Mouse (Mus musculus) hindbrain, embryonic 10.5 days (tissue): ENCODE measurements around the gene Rps2. TPM values are rescaled to one million over a fixed set of nuclear protein-coding genes. Genes with fewer than 3 reads are reported as not detected.
A peak's percentile ranks its signal among the peaks of the same experiment; 100 is the strongest.

Experiments used
- DNase-seq: peaks from one replicate; pipeline ENCODE4 v3.0.0-alpha.2; 2017; ENCODE audit warnings: low spot score
- H3K27ac ChIP-seq: fragments of 300-500 bp; sonication (generic); 2 replicates; pipeline ENCODE4 v1.5.1; 2016; ENCODE audit warnings: mild to moderate bottlenecking, moderate library complexity
- H3K27me3 ChIP-seq: fragments of 300-500 bp; sonication (generic); 2 replicates; pipeline ENCODE4 v1.6.1; 2016; ENCODE audit warnings: mild to moderate bottlenecking; ENCODE audit not compliant: poor library complexity, insufficient read depth, severe bottlenecking
- H3K36me3 ChIP-seq: fragments of 300-500 bp; sonication (generic); 2 replicates; pipeline ENCODE4 v1.6.1; 2016; ENCODE audit warnings: mild to moderate bottlenecking, moderate library complexity
- H3K4me1 ChIP-seq: fragments of 300-500 bp; sonication (generic); replicated peaks from 2 replicates; pipeline ENCODE4 v1.6.1; 2016; ENCODE audit warnings: mild to moderate bottlenecking
- H3K4me3 ChIP-seq: fragments of 300-500 bp; sonication (generic); 2 replicates; pipeline ENCODE4 v1.5.1; 2016; ENCODE audit warnings: mild to moderate bottlenecking, moderate library complexity
- H3K9me3 ChIP-seq: fragments of 300-500 bp; sonication (generic); 2 replicates; pipeline ENCODE4 v1.6.1; 2016; ENCODE audit warnings: mild to moderate bottlenecking, moderate library complexity
- WGBS: fragments of 180-500 bp; shearing (Covaris S2); methylation state at CpG from one replicate; pipeline ENCODE4 v1.1.7; 2016; 5-methylcytosine and 5-hydroxymethylcytosine counted together
- polyA plus RNA-seq: library from polyadenylated mRNA; unstranded; fragments of >200 nt; fragmentation: Nextera tagmentation; extraction: Ambion mirVana; gene quantifications from 2 replicates; pipeline ENCODE4 v1.2.1, GENCODE M21; 2016

The Rps2 gene
- polyA plus RNA-seq, 1 experiment from 2014 or later, result 1,403 TPM

DNA sequence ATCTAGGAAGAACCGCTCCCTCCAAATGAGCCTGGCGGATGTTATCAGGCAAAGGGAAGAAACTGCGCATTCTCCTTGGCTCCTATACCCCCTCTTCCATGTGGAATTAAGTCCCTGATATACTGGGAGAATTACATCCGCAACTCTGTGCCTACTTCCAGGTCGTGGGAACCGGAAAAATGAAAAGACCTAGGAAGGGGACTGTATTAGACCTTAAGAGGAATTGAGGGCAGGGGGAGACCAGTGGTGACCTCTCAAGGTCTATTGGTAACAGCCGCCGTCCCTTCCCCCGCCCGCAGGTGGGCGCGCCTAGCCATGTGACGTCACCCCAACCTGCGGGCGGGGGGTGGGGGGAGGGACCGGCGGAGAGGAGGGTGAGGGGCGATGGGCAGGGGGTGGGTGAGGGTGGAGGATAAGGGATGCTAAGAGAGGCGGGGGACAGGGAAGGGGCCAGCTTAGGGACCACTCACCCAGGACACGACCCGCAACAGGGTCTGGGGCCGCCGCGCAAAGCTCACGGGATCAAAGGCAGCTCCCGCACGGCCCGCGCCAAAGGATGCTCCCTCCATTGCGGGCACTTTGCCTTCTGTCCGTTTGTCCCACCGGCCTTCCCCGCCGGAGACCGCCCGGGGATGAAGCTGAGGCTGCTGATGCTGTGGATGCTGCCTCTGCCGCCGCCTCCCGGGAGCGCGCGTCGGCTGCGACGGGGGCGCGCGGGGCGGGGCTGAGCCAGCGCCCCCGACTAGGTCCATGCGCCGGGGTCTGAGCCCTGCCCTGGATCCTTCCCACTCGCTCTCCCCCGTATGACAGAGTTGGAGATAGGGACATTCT is 28.4 kb upstream of the Rps2 start, which contains the start of gene Syngr3:
Gene Syngr3 (minus strand): TSS at position 705 of the 831 bp plus-strand sequence.
- Histone ChIP-seq H3K27ac (peak within 1 kb of the TSS; percentile 81), H3K9me3 (no peaks in the 10 kb centered on the region), H3K36me3 (peaks cover 23% of the 10 kb centered on the region), H3K4me1 (peaks cover 36% of the 10 kb centered on the region), H3K4me3 (peak within 1 kb of the TSS; percentile 79), H3K27me3 (peaks cover 64% of the 10 kb centered on the region)
- under 1% methylated on average over 55 of the region's 55 CpGs for WGBS
- DNase-seq, result peak; percentile 33

DNA sequence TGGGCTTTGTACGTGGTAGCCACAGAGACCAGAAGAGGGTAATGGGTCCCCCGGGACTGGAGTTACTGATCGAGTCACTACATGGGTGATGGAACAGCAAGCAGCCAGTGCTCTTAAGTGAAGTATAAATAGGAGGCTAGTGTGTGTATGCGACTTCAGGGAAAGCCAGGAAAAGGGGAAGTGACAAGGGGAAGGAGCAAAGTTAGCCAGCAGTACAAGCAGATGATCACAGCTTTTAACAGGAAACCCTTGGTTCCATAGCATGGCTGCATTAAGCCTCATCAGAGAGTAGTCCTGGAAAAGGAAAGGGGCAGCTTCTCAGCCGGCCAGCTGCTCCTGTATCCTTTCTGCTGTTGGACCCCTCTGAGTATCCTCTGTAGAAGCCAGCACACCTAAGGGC is 25.5 kb upstream of the Rps2 start:
- Histone ChIP-seq H3K9me3 (no peaks in the 10 kb centered on the region), H3K27ac (no peak overlapping the region), H3K27me3 (peaks cover 53% of the 10 kb centered on the region), H3K4me1 (peaks cover 43% of the 10 kb centered on the region), H3K4me3 (no peak overlapping the region), H3K36me3 (peaks cover 23% of the 10 kb centered on the region)
- no peak for DNase-seq
- 87% methylated on average over 5 of the region's 5 CpGs for WGBS

DNA sequence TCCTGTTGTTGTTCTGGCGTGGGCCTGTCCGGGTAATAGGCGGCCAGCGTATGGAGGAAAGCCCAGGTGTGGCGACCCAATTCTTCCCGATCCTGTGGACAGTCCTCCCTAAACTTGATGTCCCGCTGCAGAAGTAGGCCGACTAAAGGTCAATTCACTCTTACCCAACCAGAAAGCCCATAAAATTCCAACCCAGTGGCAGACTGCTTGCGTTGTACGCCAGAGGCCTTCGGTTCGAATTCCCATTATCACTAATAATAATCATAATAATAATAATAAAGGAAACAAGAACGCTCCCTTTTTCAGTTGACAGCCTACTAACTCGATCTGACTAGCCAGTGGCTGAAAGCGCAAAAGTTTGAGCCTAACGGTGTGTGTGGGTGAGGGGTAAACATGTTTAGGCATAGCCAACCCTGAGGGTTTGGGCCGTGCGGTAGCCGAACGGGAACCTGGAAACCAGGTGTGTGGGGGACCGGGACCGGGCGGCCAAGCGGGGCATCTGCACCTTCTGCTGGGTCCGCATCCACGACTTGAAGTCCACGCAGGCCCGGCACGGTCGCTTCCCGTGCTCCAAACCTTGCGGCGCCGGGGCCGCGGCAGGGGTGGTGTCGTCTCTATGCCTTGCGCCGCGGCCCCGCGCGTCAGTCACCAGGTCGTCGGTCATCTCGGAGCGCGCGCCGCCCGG is 22.4 kb upstream of the Rps2 start:
- peak overlapping the region; percentile 94 for H3K27ac ChIP-seq
- DNase-seq, result no peak
- peaks cover 22% of the 10 kb centered on the region for H3K27me3 ChIP-seq
- peaks cover 35% of the 10 kb centered on the region for H3K36me3 ChIP-seq
- H3K9me3 ChIP-seq, result no peaks in the 10 kb centered on the region
- peaks cover 41% of the 10 kb centered on the region for H3K4me1 ChIP-seq
- peak overlapping the region; percentile 86 for H3K4me3 ChIP-seq
- WGBS, result 8% methylated on average over 51 of the region's 51 CpGs

DNA sequence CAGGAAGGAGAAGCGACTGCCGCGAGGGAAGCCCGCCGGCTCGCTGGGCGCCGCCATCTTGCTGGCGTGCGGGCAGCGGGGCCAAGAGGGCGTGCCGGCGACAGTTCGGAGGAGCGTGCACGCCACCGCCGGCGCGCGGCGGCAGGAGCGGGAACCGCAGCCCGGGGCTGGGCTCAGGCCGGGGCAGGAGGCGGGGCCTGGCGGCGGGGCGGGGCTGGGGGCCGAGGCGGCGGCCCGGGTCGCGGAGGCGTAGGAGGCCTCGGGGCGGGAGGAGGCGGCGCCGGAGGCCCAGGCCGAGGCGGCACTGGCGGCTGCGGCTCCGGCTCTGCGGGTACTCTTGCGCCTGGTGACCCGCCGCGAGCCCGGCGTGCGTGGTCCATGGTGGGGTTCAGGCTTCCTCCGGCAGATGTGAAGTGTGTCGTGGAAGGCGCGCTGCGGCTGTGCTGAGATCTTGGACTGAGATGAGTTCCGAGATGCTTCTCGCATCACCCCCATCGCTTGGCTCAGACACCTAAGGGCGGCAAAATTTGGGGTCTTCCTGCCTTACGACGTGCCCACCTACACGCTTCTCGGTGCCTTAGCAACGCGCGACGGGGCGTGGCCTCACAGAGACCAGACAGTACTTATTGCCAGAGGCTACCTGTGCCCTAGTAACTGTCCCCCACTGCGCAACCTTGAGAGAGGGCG is 21.8 kb upstream of the Rps2 start, which contains the start of the genes Gfer and Noxo1:
Gene Gfer (minus strand): TSS at position 146 of the 687 bp plus-strand sequence.
Gene Noxo1 (plus strand): TSS at position 224 of the 687 bp plus-strand sequence.
- Histone ChIP-seq H3K4me1 (peaks cover 41% of the 10 kb centered on the region), H3K9me3 (no peaks in the 10 kb centered on the region), H3K27me3 (peaks cover 15% of the 10 kb centered on the region), H3K27ac (peak within 1 kb of the TSS; percentile 94), H3K36me3 (peaks cover 42% of the 10 kb centered on the region), H3K4me3 (peak within 1 kb of the TSS; percentile 86)
- DNase-seq, result peak; percentile 89
- WGBS, result under 1% methylated on average over 76 of the region's 76 CpGs

DNA sequence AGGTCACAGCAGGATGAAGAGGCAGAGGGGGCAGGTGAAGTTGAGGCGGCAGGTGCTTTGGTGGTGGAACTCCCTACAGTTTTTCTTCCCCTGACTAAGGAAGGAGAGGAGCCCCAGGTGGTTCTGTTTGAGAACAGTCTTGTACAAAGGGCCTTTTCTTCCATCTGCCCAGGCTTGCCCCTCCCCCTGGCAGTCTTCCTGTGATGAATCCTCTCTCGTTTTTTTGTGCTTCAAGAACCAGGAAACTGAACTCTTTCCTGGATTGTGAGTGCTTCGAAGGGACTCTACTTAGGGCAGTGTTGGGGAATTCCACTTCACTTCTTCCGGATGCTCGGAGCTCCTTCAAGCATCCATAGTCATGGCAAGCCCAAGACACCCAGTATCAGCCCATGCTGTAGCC is 19.9 kb upstream of the Rps2 start:
- Histone ChIP-seq H3K4me3 (peak overlapping the region; percentile 3; the same call in 1 of the 2 replicates), H3K9me3 (no peaks in the 10 kb centered on the region), H3K4me1 (peaks cover 41% of the 10 kb centered on the region), H3K36me3 (peaks cover 49% of the 10 kb centered on the region), H3K27ac (peak overlapping the region; percentile 2; the same call in 1 of the 2 replicates), H3K27me3 (no peaks in the 10 kb centered on the region)
- 19% methylated on average over 5 of the region's 5 CpGs for WGBS
- no peak for DNase-seq

DNA sequence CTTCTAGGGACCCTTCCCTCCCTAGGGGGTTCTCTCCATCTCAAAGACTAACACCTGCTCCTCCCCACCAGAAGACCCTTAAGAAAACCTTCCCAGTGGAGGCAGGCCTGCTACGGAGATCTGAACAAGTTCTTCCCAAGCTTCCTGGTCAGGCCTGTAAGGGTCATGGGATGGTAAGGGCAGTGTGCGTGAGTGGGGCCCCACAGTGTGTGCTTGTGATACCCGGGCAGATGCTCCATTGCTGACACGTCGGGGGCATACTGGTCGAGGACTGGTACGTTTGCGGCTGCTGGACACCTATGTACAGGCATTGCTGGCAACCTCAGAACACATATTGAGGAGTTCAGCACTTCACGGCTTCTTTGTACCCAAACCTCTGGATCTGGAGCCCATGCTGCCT is 19.2 kb upstream of the Rps2 start:
- H3K9me3 ChIP-seq, result no peaks in the 10 kb centered on the region
- peaks cover 50% of the 10 kb centered on the region for H3K36me3 ChIP-seq
- H3K4me1 ChIP-seq, result peaks cover 41% of the 10 kb centered on the region
- H3K4me3 ChIP-seq, result peak overlapping the region; percentile 3; the same call in 1 of the 2 replicates
- no peak for DNase-seq
- 70% methylated on average over 9 of the region's 9 CpGs for WGBS
- H3K27me3 ChIP-seq, result no peaks in the 10 kb centered on the region
- peak overlapping the region; percentile 2; the same call in 1 of the 2 replicates for H3K27ac ChIP-seq

DNA sequence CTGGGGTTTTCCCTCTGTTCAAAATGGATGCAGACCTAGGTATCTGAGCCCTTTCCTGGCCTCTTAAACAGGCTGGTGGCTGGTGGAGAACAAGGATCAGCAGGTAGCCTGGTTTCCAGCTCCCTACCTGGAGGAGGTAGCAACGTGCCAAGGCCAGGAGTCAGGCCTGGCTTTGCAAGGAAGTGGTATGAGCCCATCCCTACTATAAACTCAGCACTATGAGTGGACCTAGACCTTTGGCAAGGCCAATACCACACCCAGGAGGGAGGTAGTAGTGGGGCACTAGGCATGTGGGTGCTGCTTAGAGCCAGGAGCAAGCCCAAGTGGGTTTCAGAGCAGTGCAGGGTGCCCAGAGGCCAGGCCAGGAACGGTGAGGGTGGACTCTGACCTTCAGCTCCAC is 18.4 kb upstream of the Rps2 start:
- peaks cover 52% of the 10 kb centered on the region for H3K36me3 ChIP-seq
- no peak for DNase-seq
- WGBS, result 81% methylated on average over 2 of the region's 2 CpGs

DNA sequence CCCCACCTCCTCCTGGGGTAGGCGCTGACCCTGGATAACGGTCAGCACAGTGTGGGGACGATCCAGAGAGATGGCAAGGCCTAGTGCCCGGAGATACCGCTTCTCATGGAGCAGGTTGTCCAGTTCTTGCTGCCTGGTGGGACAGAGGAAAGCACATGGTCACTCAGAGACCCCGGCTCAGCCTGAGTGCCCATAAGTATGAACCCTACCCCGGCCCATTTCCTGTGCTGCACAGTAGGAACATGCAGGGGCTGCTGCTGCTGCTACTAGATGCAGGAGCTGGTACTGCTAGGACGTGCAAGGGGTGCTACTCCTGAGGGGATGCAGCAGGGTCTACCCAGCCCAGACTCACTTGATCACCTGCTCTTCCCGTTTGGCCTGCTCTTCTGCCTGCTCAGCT is 16.7 kb upstream of the Rps2 start:
- Histone ChIP-seq H3K36me3 (peaks cover 65% of the 10 kb centered on the region), H3K27ac (no peak overlapping the region), H3K27me3 (no peaks in the 10 kb centered on the region), H3K4me1 (peaks cover 30% of the 10 kb centered on the region), H3K4me3 (no peak overlapping the region), H3K9me3 (no peaks in the 10 kb centered on the region)
- 94% methylated on average over 9 of the region's 9 CpGs for WGBS
- no peak for DNase-seq

More for the DNA sequence above, 18.4 kb upstream of the Rps2 start:
- no peak overlapping the region for H3K27ac ChIP-seq
- H3K4me3 ChIP-seq, result no peak overlapping the region
- H3K4me1 ChIP-seq, result peaks cover 37% of the 10 kb centered on the region
- H3K27me3 ChIP-seq, result no peaks in the 10 kb centered on the region
- H3K9me3 ChIP-seq, result no peaks in the 10 kb centered on the region

DNA sequence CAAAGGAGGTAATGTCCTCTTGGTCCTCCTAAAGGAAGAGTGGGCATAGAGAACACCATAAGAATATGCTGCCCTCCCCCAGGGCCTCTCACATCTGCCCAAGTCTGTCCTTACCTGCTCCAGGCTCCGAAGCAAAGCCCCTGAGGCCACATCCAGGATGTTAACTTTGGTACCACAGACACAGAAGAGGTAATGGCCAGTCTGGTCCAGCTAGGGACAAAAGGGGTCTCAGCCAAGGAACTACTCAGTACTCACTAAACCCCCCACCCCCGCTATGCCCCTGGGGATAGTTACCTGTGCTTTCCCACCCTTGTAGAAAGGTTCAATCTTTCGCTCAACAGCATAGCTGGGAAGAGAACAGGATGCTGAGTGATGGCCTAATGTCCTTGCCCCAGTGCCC is 12.1 kb upstream of the Rps2 start:
- Histone ChIP-seq H3K27ac (no peak overlapping the region), H3K27me3 (no peaks in the 10 kb centered on the region), H3K9me3 (no peaks in the 10 kb centered on the region), H3K4me1 (peaks cover 16% of the 10 kb centered on the region), H3K4me3 (peak overlapping the region; percentile 93), H3K36me3 (peaks cover 49% of the 10 kb centered on the region)
- no peak for DNase-seq
- 92% methylated on average over 3 of the region's 3 CpGs for WGBS

DNA sequence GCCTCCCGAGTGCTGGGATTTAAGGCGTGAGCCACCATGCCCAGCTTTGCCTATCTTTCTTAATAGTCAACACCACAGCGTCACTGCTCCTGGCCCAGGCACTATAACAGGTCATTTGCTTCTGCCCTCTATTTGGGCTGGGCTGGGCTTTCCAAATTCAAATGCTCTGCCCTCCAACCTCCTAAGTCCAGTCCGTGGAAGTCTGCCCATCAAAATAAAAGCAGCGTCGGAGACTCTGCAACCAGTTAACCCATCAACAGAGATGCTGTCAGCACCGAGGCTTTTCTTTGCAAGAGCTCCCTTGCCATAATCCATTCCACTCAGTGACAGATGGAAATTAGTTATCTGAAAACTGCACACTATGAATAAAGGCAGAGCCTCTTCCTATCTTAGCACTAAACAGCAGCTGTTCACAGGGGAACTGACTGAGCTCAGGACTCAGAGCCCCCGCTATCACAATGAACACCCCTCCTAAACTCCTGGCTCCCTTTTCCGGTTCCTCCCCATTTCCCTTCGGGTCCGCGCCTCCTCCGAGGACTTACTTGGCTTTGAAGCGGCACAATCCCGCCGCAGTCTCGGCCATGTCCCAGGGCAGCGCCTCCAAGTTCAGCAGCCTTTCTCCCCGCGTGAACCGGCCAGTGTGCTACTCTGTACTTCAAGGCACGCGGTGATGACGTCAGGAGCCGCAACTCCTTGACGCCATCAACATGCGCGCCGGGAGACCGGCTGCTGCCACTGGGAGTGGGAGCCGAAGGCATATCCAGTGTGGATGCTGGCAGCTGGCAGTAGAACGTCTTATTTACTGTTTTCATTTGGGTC is 10.7 kb upstream of the Rps2 start, which contains the start of gene Tbl3:
Gene Tbl3 (minus strand): TSS at position 679 of the 819 bp plus-strand sequence.
- H3K27me3 ChIP-seq, result no peaks in the 10 kb centered on the region
- H3K27ac ChIP-seq, result peak within 1 kb of the TSS; percentile 90
- peaks cover 16% of the 10 kb centered on the region for H3K4me1 ChIP-seq
- peaks cover 36% of the 10 kb centered on the region for H3K36me3 ChIP-seq
- peak; percentile 95 for DNase-seq
- WGBS, result 4% methylated on average over 32 of the region's 32 CpGs
- no peaks in the 10 kb centered on the region for H3K9me3 ChIP-seq
- peak within 1 kb of the TSS; percentile 93 for H3K4me3 ChIP-seq

DNA sequence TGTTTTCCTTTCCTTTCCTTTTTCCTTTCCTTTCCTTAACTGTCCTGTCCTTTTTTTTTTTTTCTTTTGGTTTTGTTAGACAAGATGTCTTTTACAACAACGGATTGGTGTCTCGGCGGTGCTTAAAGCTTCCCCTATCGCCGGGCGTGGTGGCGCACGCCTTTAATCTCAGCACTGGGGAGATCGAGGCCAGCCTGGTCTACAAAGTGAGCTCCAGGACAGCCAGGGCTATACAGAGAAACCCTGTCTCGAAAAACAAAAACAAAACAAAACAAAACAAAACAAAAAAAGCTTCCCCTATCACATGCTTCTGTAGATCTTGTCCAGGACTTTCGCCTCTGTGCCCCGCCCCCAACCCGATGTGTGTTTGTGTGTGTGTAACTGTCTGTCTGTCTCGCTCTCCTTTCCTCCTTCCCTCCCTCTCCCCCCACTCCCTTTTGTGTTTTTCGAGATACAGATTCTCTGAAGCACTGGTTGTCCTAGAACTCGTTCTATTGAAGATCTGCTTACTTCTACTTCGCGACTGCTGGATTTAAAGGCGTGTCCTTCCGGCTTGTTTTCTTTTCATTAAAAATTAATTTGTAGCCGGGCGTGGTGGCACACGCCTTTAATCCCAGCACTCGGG is 10.0 kb upstream of the Rps2 start:
- H3K9me3 ChIP-seq, result no peaks in the 10 kb centered on the region
- H3K27me3 ChIP-seq, result no peaks in the 10 kb centered on the region
- H3K4me3 ChIP-seq, result peak overlapping the region; percentile 93
- peak; percentile 34 for DNase-seq
- H3K27ac ChIP-seq, result peak overlapping the region; percentile 90
- H3K4me1 ChIP-seq, result peaks cover 16% of the 10 kb centered on the region
- WGBS, result 9% methylated on average over 24 of the region's 24 CpGs
- H3K36me3 ChIP-seq, result peaks cover 28% of the 10 kb centered on the region
